Mouse (Mus musculus) forebrain, embryonic 13.5 days (tissue): ENCODE data around the gene Fam167b. TPM values are rescaled to one million over a fixed set of nuclear protein-coding genes. Genes with fewer than 3 reads are reported as not detected.

Source experiments
- ATAC-seq: fragments of 200-750 bp; cut with Nextera tagmentation; 2 replicates; pipeline ENCODE4 v1.8.0; 2017
- H3K27ac ChIP-seq: fragments of 300-500 bp; sonication (generic); 2 replicates; pipeline ENCODE4 v1.5.1; 2015; ENCODE audit warnings: inconsistent platforms, mild to moderate bottlenecking, moderate library complexity
- H3K27me3 ChIP-seq: fragments of 300-500 bp; sonication (generic); 2 replicates; pipeline ENCODE4 v1.6.1; 2015; ENCODE audit warnings: mild to moderate bottlenecking, inconsistent platforms
- H3K36me3 ChIP-seq: fragments of 300-500 bp; sonication (generic); 2 replicates; pipeline ENCODE4 v1.6.1; 2015; ENCODE audit warnings: mild to moderate bottlenecking, inconsistent platforms; ENCODE audit not compliant: poor library complexity, severe bottlenecking
- H3K4me1 ChIP-seq: fragments of 300-500 bp; sonication (generic); 2 replicates; pipeline ENCODE4 v1.6.1; 2015; ENCODE audit warnings: inconsistent platforms
- H3K4me2 ChIP-seq: fragments of 300-500 bp; sonication (generic); 2 replicates; pipeline ENCODE4 v1.6.1; 2015; ENCODE audit warnings: inconsistent platforms, mild to moderate bottlenecking, moderate library complexity
- H3K4me3 ChIP-seq: fragments of 300-500 bp; sonication (generic); 2 replicates; pipeline ENCODE4 v1.5.1; 2015; ENCODE audit warnings: mild to moderate bottlenecking, inconsistent platforms
- H3K9ac ChIP-seq: fragments of 300-500 bp; sonication (generic); 2 replicates; pipeline ENCODE4 v1.6.1; 2015; ENCODE audit warnings: mild to moderate bottlenecking, inconsistent platforms
- H3K9me3 ChIP-seq: fragments of 300-500 bp; sonication (generic); replicated peaks from 2 replicates; pipeline ENCODE4 v1.6.1; 2016; ENCODE audit warnings: inconsistent platforms
- WGBS: fragments of 180-500 bp; shearing (Covaris S2); methylation state at CpG from one replicate; pipeline ENCODE4 v1.1.7; 2015; 5-methylcytosine and 5-hydroxymethylcytosine counted together
- polyA plus RNA-seq: library from polyadenylated mRNA; unstranded; fragments of >200 nt; fragmentation: Nextera tagmentation; extraction: Ambion mirVana; gene quantifications from 2 replicates; pipeline ENCODE4 v1.2.1, GENCODE M21; 2015

Gene Fam167b
- polyA plus RNA-seq, 1 experiment from 2014 or later: 0.31 TPM

DNA sequence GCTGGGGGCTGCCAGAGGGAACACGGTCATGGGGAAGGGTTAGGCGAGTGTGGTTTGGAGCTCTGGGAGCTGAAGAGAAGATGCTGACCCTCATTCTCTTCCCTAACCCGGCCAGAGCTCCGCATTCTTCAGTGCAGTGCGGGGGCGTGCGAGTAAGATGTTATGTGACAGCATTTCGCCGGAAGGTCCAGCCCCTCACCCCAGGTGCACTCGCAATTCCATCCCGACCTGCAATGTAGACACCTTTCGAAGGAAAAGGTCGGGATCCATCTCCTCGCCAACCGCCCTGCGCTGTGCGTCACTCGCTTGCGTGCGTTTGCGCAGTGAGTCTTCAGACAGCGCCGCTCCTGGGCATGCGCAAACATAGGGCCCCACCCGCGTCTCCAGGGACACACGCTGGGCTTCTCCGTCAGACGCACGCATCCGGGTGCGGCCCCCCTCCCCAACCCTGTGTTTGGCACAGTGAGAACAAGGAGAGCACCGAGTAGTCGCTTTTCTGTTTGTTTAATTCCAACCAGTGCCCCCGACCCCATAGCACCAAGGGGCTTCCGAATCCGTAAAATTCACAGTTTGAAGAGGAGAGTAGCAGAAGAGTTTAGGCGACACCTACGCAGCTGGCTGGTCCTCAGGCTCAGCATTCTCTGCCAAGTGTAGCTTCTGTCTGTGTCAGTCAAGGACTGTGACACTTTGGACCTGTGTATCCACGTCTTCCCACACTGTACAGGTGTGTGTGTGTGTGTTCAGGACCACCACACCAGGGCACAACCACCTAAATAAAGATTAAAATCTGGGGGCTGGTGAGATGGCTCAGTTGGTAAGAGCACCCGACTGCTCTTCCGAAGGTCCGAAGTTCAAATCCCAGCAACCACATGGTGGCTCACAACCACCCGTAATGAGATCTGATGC lies 40.7 kb upstream of the Fam167b start, which contains the start of gene Iqcc:
Iqcc (minus strand) TSS at position 314 of the 906 bp plus-strand sequence.
- peak; percentile 91 for ATAC-seq
- Histone ChIP-seq H3K4me2 (peak within 1 kb of the TSS; percentile 89), H3K27me3 (no peaks in the 10 kb centered on the region), H3K27ac (peak within 1 kb of the TSS; percentile 85), H3K9ac (peak within 1 kb of the TSS; percentile 93), H3K4me1 (peaks cover 37% of the 10 kb centered on the region), H3K4me3 (peak within 1 kb of the TSS; percentile 64), H3K9me3 (no peaks in the 10 kb centered on the region), H3K36me3 (peaks cover 24% of the 10 kb centered on the region)
- WGBS: 5% methylated on average over 44 of the region's 44 CpGs

DNA sequence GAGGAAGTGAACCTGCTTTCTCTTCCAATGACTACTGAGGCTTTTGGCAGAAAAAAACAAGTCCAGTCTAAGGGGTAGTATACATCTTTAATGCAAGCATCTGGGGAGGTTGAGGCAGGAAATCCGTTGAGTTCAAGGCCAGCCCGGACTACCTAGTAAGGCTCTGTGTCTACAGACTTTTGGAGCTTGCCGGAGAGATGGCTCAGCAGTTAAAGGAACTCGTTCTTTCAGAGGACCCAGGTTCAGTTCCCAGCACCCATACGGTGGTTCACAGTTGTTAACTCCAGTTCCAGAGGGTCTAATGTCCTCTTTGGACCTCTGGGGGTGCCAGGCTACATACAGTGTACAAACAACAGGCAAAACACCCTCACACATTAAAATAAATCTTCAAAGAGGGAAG lies 39.7 kb upstream of the Fam167b start:
- H3K27ac ChIP-seq: no peak overlapping the region
- H3K9ac ChIP-seq: peak overlapping the region; percentile 93

DNA sequence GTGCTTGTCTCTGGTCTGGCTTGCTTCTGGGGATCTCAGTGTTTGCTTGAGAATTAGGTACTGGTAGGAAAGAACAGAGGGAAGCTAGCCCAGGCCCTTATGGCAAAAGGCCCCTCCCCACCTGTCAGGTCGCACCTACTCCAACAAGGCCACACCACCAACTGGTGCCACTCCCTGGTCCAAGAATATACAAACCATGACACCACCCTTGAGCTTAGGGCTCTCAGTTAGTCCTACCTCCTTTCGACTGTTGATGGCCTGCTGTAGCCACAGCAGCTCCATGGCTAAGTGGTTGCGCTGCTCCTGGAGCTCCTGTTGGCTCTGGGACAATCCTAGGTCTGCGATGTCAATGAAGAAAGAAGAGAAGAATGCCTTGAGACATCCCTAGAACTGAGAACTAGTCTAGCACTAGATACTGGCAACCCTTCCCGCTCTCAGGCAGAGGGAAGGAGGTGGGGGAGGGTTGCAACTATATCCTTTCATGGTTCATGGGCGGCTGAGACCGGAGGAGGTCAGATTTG lies 38.8 kb upstream of the Fam167b start:
- Histone ChIP-seq H3K27ac (no peak overlapping the region), H3K9ac (no peak overlapping the region; the same call in 1 of the 2 replicates), H3K4me1 (peaks cover 27% of the 10 kb centered on the region), H3K27me3 (no peaks in the 10 kb centered on the region), H3K9me3 (no peaks in the 10 kb centered on the region), H3K36me3 (peaks cover 24% of the 10 kb centered on the region), H3K4me3 (no peak overlapping the region), H3K4me2 (no peak overlapping the region)
- 97% methylated on average over 7 of the region's 7 CpGs for WGBS
- ATAC-seq: no peak

More for the DNA sequence above, 39.7 kb upstream of the Fam167b start:
- H3K36me3 ChIP-seq: peaks cover 24% of the 10 kb centered on the region
- WGBS: 93% methylated on average over 5 of the region's 5 CpGs
- peaks cover 35% of the 10 kb centered on the region for H3K4me1 ChIP-seq
- H3K9me3 ChIP-seq: no peaks in the 10 kb centered on the region
- no peaks in the 10 kb centered on the region for H3K27me3 ChIP-seq
- H3K4me3 ChIP-seq: peak overlapping the region; percentile 64
- H3K4me2 ChIP-seq: peak overlapping the region; percentile 89
- no peak for ATAC-seq

DNA sequence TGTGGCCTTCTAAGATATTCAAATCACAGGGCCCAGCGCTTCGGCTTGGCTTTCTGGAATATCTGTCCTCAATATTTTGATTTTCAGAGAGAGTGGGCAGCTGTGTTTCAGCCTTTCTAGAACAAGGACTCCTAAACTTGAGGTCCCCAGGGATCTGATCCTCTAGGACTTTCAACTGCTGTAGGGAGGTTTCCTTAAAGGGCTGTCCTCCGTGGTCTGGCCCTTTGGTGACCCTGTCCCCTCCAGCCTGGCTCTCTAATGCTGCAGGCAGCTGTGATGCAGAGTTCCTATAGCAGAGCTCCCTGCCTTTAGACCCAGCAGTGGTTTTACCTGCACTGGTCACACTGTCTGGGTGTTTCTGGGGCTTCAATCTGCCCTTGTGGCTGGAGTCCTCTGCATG lies 38.3 kb upstream of the Fam167b start:
- Histone ChIP-seq H3K9ac (no peak overlapping the region; the same call in 1 of the 2 replicates), H3K4me2 (no peak overlapping the region), H3K4me3 (no peak overlapping the region), H3K9me3 (no peaks in the 10 kb centered on the region), H3K27me3 (no peaks in the 10 kb centered on the region), H3K4me1 (peaks cover 22% of the 10 kb centered on the region), H3K36me3 (peaks cover 24% of the 10 kb centered on the region), H3K27ac (no peak overlapping the region)
- 95% methylated on average over 3 of the region's 3 CpGs for whole genome bisulfite sequencing
- ATAC-seq: no peak

DNA sequence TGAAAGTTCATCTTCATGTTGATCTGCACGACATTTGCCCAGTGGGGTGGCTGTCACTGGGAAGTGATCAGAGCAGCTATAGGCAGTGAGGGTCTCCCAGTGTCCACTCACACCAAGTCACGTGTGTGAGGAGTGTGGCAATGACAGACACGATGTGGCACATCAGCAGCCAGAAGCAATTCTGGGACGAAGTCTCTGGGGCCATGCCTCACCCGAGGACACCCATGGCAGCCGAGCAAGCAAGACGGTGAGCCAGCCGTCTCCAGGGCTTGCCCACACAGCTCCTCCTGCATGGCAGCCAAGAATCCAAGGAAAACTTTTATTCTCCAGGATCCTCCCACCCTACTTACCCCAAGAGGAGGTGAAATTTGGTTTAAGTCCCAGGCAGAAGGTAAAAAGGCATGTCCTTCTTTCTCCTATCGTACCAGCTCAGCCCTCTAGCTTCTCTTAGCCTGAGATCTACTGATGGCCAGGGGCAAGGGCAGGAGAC lies 37.5 kb upstream of the Fam167b start:
- no peak overlapping the region for H3K4me3 ChIP-seq
- ATAC-seq: no peak
- WGBS: 88% methylated on average over 9 of the region's 9 CpGs
- no peak overlapping the region for H3K27ac ChIP-seq
- no peaks in the 10 kb centered on the region for H3K27me3 ChIP-seq
- H3K4me2 ChIP-seq: no peak overlapping the region
- H3K9me3 ChIP-seq: no peaks in the 10 kb centered on the region
- H3K4me1 ChIP-seq: peaks cover 16% of the 10 kb centered on the region
- peaks cover 24% of the 10 kb centered on the region for H3K36me3 ChIP-seq
- H3K9ac ChIP-seq: no peak overlapping the region

DNA sequence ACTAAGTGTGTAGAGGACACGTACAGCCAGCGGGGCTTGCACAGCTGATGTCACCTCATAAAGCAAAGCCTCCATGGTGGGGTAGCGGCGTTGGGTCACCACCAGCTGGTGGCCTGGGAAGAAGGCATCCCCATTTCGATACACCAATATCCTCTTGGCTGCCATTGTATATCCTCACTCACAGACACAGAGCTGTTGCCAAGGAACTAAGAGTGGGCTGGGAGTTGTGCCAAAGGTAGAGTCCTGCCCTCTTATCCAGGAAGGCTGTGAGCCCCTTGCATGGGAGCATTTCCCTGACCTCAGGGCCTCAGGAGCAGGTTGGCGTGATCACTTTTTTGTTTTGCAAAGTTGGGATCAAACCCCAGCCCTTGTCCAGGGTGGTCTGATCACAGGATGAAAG lies 35.7 kb upstream of the Fam167b start, which contains the start of gene Dcdc2b:
Dcdc2b (minus strand) TSS at position 165 of the 400 bp plus-strand sequence.
- WGBS: 82% methylated on average over 6 of the region's 6 CpGs
- H3K36me3 ChIP-seq: peaks cover 28% of the 10 kb centered on the region
- no peak within 1 kb of the TSS for H3K4me3 ChIP-seq
- H3K9me3 ChIP-seq: no peaks in the 10 kb centered on the region
- H3K4me1 ChIP-seq: peaks cover 16% of the 10 kb centered on the region
- H3K9ac ChIP-seq: no peak within 1 kb of the TSS; the same call in 1 of the 2 replicates
- H3K27me3 ChIP-seq: no peaks in the 10 kb centered on the region
- H3K4me2 ChIP-seq: no peak within 1 kb of the TSS
- no peak for ATAC-seq
- H3K27ac ChIP-seq: no peak within 1 kb of the TSS

DNA sequence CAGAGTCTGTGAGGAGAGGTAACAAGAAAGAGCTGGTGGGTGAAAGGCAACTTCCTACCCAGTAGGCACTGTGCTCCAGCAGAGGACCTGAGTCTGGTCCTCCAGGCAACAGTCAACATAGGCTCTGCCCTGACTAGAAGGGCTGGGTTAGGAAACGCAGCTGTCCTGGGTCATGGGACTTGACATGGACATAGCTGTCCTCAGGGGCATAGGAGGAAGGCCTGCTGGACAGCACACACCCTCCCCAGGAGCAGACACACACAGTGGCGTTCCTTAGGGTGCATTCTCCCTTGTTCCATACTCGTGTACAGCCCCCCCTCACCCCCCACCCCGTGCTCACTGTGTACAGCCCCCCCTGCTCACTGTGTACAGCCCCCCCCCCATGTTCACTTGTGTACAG lies 32.1 kb upstream of the Fam167b start:
- H3K4me2 ChIP-seq: no peak overlapping the region
- H3K27ac ChIP-seq: no peak overlapping the region
- H3K4me1 ChIP-seq: 0 out of 2 replicates have a peak, but pooled peaks cover 4% of the 10 kb centered on the region
- H3K9me3 ChIP-seq: no peaks in the 10 kb centered on the region
- H3K27me3 ChIP-seq: no peaks in the 10 kb centered on the region
- WGBS: 80% methylated on average over 4 of the region's 4 CpGs
- no peak overlapping the region for H3K4me3 ChIP-seq
- no peak for ATAC-seq
- H3K36me3 ChIP-seq: peaks cover 38% of the 10 kb centered on the region
- no peak overlapping the region for H3K9ac ChIP-seq

DNA sequence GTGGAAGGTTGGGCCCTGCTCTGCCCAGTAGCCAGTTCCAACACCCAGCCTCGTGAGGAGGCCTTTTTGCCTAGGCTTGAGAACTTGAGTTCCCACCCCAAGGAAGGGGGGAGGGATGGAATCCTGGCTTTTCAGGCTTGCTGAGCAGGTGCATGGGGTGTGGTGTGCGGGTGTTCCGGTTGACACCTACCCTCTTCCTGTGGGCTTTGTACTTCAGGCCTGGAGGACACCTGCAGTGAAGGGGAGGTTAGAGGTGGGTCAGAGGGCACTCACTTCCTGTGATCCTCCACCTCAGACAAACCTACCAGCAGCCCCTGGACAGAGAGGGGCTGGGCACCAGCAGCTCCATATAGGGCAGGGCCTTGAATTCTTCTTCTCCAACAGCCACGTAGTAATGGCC lies 31.7 kb upstream of the Fam167b start:
- Histone ChIP-seq H3K4me1 (0 out of 2 replicates have a peak, but pooled peaks cover 4% of the 10 kb centered on the region), H3K36me3 (peaks cover 40% of the 10 kb centered on the region), H3K9ac (no peak overlapping the region), H3K9me3 (no peaks in the 10 kb centered on the region), H3K4me3 (no peak overlapping the region), H3K27ac (no peak overlapping the region), H3K4me2 (no peak overlapping the region), H3K27me3 (no peaks in the 10 kb centered on the region)
- 75% methylated on average over 4 of the region's 4 CpGs for WGBS
- no peak for ATAC-seq

DNA sequence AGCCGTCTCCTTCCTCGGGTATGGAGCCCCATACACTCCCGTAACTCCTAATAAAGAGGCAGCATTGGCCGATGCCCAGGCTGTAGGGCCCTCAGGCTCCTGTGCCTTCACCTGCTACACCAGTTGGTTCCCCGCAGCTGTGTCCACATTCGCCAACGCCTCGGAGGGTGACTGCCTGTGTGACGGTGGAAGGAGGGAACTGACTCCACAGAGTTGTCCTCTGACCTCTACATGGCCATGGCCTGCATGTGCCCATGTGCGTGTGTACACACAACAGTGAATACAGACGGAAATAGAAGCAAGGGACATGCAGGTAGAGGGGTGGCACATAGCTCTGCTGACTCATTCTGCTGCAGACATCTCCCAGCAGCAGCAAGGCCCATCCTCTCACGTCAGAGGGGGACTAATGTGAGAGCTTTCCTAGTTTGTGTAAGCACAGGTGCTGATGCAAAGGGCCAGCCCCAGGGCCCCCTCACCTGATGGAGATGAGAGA lies 30.8 kb upstream of the Fam167b start:
- Histone ChIP-seq H3K4me3 (no peak overlapping the region), H3K9ac (no peak overlapping the region), H3K27ac (no peak overlapping the region), H3K4me1 (0 out of 2 replicates have a peak, but pooled peaks cover 3% of the 10 kb centered on the region), H3K27me3 (no peaks in the 10 kb centered on the region), H3K4me2 (no peak overlapping the region), H3K9me3 (no peaks in the 10 kb centered on the region), H3K36me3 (peaks cover 48% of the 10 kb centered on the region)
- WGBS: 83% methylated on average over 12 of the region's 12 CpGs
- no peak for ATAC-seq

DNA sequence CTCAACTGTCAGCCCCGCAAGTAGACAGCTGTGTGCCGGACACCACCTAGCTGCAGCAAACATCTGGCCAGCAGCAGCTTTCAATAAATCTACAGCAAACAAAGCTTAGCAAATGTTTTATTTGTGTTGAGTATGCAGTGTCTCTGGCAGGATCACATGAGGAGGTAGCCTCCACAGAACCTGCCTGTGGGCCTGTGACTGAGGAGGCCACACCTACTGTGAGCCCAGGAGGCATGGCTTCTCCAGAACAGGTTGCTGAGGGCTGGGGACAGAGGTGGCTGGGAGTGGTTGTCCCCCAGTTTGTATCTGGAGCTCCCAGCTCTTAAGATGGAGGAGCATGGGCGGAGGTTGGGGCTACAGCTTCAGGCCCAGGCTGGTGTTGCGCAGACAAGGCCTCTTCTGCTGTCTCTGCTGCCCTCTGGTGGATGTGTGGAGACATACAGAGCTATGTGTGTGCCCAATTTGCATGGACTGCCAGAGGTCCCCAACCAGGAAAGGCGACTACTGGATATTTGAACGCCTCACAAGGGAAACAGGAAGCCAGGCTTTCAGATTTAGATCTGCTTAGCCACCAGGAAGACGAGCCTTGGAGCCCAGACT lies 30.2 kb upstream of the Fam167b start:
- Histone ChIP-seq H3K9me3 (no peaks in the 10 kb centered on the region), H3K4me2 (no peak overlapping the region), H3K4me1 (no peaks in the 10 kb centered on the region), H3K27ac (peak overlapping the region; percentile 45; the same call in 1 of the 2 replicates), H3K4me3 (no peak overlapping the region), H3K9ac (no peak overlapping the region), H3K36me3 (peaks cover 55% of the 10 kb centered on the region), H3K27me3 (no peaks in the 10 kb centered on the region)
- ATAC-seq: peak; percentile 80
- 35% methylated on average over 7 of the region's 7 CpGs for WGBS

DNA sequence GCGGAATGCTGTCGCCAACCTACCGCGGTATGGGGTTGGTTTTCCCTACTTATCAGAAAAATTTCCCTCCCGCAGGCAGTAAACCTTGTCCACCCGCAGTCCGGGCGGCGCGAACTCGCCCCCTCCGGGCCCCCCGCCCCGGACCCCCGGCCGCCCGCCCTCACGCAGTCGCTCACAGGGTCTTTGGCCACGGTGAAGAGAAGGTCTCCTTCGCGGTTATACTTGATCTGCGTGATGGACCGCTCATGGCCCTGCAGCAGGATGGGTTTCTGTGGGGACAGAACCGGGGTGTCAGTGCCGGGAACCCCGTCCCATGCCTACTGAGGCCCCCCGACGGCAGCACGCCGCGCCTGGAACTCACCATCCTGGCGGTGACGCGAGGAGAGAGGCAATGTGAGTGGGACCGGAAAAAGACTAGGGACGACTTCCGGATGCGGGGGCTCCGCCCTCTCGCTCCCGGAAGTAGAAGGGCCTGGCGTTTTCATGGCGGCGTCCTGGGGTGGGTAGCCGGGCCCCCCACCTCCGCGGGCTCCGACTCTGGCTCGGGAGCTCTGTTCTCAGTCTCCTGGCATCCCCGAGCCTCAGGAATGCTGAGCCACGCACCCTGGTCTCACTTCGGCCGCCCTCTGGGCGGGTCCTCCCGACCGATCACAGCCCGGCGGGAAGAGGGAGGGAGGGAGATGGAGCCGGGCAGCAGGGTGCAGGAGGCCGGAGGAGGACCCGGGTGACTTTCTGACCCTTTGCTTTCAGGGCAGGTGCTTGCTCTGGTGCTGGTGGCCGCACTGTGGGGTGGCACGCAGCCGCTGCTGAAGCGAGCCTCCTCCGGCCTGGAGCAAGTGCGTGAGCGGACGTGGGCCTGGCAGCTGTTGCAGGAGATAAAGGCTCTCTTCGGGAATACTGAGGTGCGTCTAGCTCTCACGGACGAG lies 22.1 kb upstream of the Fam167b start, which contains the start of the genes Eif3i and Tmem234:
Eif3i (minus strand) TSS at position 416 of the 926 bp plus-strand sequence.
Tmem234 (plus strand) TSS at position 436 of the 926 bp plus-strand sequence.
- H3K9me3 ChIP-seq: no peaks in the 10 kb centered on the region
- peak; percentile 95 for ATAC-seq
- peak within 1 kb of the TSS; percentile 94 for H3K9ac ChIP-seq
- H3K27ac ChIP-seq: peak within 1 kb of the TSS; percentile 65
- WGBS: under 1% methylated on average over 73 of the region's 74 CpGs
- H3K36me3 ChIP-seq: peaks cover 58% of the 10 kb centered on the region
- H3K4me3 ChIP-seq: peak within 1 kb of the TSS; percentile 99
- peaks cover 33% of the 10 kb centered on the region for H3K4me1 ChIP-seq
- H3K27me3 ChIP-seq: no peaks in the 10 kb centered on the region
- peak within 1 kb of the TSS; percentile 91 for H3K4me2 ChIP-seq
